Mouse (Mus musculus) ES-E14 (cell line): ENCODE results near the gene Obscn.

Experiments used
- HCFC1 ChIP-seq: IDR thresholded peaks from 2 replicates; pipeline ENCODE4 v1.6.1; 2012; ENCODE audit warnings: low read length, inconsistent platforms, borderline replicate concordance; ENCODE audit not compliant: insufficient read depth
- ZC3H11A ChIP-seq: IDR thresholded peaks from 2 replicates; pipeline ENCODE4 v1.6.1; 2012; ENCODE audit warnings: low read depth, mild to moderate bottlenecking, inconsistent platforms, low read length, borderline replicate concordance

GRCm38 (mm10) chr11:59067921-59068320 lies 68.3 kb downstream of the Obscn start:
- no peak for TF ChIP-seq HCFC1
- no peak for TF ChIP-seq ZC3H11A
